Mouse (Mus musculus) heart, adult 11 months (tissue): ENCODE results near the gene Aoc3.

ENCODE experiments used
- DNase-seq: peaks from one replicate; pipeline ENCODE4 v3.0.0; 2022

The Aoc3 gene

DNA sequence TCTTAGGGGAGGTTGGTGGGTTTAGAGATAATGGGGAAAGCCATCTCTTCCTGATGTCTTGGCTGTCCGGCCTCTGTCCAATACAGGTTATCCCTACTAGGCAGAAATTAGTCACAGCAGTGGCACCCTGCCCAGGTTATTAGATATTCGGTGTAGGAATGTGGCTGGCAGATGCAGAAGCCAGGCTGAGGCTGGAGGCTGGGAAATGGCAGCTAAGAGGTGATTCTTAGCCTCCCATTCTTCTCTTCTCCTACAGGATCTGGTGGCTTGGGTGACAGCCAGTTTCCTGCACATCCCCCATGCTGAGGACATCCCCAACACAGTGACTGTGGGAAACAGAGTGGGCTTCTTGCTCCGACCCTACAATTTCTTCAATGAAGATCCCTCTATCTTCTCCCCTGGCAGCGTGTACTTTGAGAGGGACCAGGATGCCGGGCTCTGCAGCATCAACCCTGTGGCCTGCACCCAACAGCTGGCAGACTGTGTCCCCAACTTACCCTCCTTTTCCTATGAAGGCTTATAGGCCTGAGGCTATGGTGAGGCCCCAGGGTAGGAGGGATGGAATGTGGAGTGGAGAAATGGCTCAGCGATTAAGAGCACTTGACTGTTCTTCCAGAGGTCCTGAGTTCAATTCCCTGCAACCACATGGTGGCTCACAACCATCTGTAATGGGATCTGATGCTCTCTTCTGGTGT is 1.3 kb upstream of the Aoc3 start:
- peak; percentile 95 for DNase-seq

DNA sequence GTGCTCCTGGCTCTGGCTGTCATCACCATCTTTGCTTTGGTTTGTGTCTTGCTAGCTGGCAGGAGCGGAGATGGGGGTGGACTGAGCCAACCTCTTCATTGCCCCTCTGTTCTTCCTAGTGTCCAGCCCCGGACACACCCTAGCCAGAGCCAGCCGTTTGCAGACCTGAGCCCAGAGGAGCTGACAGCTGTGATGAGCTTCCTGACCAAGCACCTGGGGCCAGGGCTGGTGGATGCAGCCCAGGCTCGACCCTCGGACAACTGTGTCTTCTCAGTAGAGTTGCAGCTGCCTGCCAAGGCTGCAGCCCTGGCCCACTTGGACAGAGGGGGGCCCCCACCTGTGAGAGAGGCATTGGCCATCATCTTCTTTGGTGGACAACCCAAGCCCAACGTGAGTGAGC is 556 bp downstream of the Aoc3 start:
- peak; percentile 93 for DNase-seq

DNA sequence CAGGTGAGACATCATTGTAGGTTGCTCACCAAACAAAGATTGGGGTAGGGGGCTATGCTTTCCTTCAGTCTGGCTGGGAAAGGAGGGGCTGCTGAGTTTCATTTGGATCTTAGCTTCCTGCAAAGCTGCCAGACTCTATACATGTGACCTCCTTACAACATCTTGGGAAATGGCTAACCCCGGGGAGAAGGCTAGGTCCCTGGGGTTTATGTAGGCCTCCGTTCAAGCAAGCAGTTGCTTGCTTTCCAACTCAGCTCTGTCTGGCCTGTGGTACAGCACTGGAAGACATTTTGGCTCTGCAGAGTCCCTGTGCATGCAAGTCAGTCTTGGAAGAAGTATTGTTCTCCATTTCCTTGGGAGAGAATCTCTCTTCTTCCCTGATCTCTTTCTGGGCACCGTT is 2.1 kb downstream of the Aoc3 start:
- peak; percentile 94 for DNase-seq

DNA sequence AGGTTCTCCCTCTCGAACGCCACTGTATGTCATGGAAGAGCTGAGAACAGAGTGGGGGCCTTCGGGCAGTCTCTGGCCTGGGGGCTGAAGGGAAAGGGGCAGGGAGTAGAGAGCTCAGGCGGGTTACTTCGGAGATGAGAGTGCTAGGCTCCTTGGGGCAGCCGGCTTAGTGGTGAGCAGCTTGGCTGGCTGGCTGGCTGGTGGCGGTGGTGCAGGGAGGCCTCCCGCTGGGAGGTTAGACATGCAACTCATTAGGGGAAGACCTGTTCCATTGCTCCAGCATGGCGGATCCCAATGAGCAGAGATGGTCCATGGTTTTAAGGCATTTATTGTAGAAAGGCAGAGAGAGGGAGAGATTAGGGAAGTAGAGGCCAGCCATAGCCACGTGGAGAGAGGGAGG is 3.6 kb downstream of the Aoc3 start:
- DNase-seq, result peak; percentile 85

DNA sequence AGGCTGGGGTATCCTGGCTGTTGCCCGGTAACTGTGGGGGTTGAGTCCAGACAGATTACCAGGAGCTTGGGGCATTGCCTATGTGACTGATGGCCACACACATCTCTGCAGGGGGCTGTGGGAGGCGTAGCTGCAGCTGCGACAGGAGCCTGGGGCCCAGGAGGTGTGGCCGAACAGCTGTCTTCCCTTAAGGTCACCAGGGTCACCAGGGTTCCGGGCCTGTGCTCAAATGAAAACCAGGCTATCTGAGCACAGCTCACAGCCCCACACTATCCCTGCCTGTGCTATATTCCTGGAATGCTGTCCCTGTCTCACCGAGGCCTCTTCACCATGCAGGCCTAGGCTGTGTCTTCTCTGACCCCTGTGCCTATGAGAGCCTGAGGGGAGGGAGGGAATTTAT is 4.1 kb downstream of the Aoc3 start:
- peak; percentile 86 for DNase-seq

DNA sequence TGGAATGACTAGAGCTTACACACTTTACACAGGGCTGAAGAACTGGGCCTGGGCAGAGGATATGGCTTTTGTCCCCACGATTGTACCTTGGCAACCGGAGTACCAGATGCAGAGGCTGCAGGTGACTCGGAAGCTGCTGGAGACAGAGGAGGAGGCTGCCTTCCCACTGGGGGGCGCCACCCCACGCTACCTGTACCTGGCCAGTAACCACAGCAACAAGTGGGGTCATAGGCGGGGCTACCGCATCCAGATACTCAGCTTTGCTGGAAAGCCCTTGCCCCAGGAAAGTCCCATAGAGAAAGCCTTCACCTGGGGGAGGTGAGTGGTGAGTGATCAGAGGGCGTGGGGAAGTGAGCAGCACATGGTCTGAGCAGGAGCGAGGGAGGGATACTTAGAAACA is 5.3 kb downstream of the Aoc3 start:
- peak; percentile 83 for DNase-seq

DNA sequence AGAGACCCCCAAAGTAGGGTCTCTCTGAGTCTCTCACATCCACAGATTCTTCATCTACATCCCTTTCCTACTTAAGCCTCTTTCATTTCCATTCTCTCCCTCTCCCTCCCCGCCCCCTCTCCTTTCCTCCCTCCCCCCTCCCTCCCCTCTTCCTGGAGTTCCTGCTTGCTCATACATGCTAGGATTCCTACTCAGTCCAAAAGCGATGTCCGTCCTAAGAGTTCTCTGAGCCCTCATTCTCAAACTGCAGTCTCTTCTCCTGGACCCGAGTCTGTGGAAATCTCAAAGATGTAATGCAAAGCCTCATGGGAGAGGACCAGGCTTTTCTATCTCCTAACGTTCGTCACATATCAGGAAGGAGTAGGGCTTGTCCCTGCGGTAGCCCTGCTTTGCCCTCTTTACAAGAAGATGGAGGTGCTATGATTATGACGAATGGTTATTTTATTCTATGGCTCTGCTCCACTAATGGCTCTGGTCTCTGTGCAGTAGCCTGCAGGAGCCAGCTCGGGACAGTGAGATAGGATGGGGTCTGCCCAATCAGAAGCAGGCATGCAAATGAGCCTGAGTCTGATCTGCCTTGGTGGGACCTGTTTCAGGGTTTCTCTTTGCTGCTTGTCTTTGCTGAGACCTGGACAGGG is 7.8 kb downstream of the Aoc3 start:
- DNase-seq, result peak; percentile 89

DNA sequence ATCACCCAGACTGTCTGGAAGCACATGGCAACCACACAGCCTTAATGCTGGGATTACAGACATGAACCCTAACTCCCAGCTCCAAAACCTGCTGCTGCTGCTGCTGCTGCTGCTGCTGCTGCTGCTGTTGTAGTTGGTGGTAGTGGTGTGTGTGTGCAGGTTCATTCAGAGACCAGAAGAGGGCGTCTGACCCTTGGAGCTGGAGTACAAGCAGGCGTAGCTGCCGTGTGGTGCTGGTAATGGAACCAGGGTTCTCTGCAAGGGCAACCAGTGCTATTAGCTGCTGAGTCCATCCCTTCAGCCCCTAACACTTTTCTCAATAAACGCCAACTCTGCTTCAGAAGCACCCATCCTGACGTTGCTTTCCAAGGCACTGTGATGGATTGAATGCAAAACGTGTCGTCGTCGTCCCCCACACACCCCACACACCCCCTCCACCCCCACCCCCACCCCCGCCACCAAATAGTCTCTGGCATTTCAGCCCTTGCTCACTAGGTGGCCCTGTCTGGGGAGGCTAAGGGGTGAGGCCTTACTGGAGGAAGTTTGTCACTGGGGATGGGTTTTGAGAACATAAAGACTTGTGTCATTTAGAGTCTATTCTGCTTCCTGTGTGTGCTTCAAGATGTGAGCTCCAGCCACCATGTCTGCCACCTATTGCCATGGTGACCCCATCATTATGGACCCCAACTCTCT is 16.8 kb downstream of the Aoc3 start:
- DNase-seq, result peak; percentile 61

DNA sequence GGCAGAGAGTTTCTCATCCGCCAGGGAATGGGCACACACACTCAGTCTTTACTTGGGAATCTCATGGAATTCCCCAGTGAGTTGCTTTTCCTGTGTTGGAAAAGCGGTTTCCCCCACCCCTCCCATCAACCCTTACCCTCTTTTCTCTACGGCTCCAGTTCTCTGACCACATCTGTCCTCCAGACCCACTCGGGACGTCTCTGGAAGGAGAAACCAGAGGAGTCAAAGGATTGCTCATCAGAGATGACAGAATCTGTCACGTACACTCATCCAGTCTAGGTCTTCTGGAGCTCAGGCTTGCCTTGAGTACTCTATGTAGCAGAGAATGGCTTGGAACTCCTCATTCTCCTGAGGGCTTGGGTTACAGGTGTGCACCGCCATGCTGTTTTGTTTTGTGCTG is 18.4 kb downstream of the Aoc3 start:
- DNase-seq, result peak; percentile 71

DNA sequence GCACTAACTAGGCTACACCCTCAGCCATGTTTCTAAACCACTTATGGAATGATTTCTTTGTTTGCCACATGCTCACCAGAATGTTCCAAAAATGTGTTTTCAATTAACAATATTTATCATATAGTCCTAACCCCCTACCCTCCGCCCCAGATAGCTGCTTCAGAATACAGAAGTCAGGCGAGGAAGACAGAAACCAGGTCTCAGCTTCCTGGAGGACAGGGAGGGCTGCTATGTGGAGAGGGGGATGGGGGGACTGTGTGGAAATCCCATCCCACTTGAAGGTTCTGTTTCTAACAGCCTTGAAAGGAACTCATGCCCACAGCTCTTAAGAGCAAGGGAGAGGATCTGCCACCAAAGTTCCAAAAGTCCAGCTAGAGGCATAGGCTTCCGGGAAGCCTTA is 18.8 kb downstream of the Aoc3 start:
- peak; percentile 70 for DNase-seq

DNA sequence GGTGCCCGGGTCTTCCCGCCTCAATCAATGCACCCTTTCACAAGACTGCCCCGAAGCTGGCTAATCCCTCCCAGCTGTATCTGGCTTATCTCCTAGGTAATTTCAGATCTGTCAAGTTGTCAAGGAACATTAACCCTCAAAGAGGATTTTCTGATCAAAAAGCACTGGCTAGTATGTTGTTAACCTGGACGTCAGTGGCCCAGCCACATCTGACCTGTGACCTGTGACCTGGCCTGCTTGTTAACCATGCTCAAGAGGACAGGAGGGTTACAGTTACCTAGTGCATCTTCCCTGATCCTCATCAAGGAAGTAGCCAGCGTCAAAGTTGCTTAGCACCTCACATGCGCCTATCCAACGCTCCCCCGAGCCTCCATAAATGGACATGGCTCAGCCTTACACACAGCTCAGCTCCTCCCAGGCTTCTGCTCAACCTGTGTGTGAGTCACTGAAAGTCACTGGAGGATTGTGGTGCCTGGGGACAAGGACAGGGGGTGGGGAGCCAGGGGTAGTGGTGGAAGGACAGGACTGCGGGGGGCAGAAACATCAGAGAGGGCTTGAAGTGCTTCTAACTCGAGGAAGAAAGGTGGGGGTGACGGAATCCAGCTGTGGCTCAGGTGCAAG is 20.8 kb downstream of the Aoc3 start:
- peak; percentile 87 for DNase-seq

DNA sequence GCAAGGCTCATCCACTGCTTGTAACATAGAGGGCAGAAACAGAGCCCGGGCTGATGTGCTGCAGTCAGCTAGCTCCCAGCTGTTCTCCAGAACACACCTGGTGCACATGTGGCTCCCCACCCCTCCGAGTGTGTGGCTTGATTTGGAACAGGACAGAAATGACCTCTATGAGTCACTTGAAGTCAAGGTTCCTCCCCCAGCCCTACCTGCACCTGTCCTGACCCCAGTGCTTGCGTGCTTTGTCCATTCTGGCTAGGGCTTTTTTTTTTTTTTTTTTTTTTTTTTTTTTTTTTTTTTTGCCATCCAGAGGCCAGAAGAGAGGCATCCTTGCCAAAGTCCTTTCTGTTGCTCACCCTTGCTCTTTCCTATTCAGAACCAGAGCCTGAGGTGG is 21.3 kb downstream of the Aoc3 start:
- DNase-seq, result peak; percentile 67

DNA sequence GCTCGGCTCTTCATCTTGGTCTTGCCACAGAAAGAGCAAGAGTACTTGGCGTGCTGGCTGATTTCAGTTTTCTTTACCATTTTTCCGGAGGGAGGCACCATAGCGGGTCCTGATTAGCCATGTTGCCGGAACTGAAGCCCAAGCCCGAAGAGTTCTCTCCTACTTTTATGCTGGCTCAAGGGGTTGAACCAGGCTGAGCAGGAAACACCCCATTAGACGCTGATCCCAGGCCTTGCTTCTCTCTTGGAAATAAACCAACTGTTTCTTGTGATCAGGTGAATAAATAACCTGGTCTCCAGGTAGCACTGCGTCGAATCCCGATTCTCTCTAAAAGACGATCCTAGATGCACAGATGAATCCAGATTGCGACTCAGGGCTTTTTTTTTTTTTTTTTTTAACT is 23.0 kb downstream of the Aoc3 start:
- DNase-seq, result peak; percentile 74

DNA sequence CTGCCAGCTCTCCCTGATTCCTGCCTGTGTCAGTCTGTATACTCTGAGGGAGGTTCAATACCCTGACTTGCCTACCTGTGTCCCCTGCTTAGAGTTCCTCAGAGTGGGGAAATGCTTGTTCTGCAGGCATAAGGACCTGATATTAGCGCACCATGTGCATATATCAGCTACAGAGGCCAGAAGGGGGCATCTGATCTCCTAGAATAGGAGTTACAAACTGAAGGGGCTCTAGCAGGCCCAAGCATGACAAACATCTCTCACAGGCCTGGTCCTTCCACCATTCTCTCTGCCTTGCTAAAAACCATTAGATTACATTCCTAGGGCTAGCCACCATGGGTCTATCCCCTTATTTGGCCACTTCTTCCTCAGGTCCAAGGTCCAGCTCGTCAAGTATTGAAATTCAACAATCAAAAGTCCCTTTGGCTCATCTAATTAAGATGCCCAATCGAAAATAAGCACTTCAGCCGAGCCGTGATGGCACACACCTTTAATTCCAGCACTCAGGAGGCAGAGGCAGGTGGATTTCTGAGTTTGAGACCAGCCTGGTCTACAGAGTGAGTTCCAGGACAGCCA is 24.1 kb downstream of the Aoc3 start:
- peak; percentile 50 for DNase-seq

DNA sequence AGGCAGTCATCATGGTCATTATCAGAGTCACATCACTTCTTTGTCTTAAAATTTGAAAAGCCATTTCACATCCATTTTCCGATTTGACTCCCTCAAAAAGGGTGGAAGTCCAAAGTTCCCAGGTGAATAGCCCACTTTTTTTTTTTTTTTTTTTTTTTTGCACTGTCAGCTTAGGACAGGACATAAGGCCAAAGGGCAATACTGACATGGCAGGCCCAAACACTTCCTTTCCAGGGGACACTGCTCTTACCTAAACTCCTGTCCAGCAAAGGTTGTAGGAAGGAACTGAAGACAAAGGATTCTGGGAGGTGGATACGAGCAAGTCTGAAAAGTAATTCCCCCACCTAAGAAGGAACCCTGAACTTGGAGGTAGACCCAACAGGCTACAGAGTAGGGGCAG is 25.5 kb downstream of the Aoc3 start:
- DNase-seq, result peak; percentile 15

DNA sequence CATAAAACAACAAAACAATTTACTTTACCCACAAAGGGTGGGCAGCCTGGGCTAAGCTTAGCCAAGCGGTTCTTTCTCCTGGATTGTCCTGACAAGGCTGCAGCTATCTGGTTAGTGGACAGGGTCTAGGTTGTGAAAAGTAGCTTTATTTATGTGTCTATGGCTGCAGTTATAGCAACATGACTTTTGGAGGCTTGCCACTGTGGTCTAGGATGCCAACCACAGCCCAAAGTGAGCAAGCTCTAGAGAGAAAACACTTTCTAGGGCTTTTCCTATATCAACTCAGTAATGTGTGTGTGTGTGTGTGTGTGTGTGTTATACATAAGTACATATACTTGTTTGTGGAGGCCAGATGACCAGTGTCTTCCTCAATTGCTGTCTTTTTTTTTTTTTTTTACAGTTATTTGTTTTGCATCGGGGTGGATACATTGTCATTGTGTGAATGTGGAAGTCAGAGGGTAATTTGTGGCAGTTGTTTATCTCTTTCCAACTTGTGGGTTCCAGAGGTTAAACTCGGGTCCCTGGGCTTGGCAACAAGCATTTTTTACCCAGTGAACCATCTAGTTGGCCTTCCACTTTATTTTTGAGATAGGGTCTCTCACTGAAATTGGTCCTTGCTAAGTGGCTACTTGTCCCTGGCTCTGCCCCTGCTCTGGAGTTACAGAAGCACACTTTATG is 27.2 kb downstream of the Aoc3 start:
- DNase-seq, result peak; percentile 39

DNA sequence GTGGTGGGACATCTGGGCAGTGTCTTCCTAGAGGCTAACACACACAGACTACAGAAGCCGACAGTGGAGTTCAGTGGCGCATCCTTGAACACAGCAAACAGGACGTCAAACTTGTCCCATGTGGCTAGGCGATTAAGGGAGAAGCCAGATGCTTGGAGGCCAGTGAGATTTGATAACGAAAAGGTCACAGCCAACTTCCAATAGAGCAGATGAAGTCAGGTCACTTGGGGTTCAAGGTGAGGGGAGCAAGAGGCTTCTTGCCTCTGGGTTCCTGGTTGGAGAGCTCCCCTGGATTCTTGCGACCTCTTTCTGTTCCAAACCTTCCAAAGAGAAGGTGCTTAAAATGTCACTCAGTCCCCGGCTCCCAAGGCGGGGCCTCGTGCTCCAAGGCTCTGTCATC is 29.4 kb downstream of the Aoc3 start:
- DNase-seq, result peak; percentile 91

DNA sequence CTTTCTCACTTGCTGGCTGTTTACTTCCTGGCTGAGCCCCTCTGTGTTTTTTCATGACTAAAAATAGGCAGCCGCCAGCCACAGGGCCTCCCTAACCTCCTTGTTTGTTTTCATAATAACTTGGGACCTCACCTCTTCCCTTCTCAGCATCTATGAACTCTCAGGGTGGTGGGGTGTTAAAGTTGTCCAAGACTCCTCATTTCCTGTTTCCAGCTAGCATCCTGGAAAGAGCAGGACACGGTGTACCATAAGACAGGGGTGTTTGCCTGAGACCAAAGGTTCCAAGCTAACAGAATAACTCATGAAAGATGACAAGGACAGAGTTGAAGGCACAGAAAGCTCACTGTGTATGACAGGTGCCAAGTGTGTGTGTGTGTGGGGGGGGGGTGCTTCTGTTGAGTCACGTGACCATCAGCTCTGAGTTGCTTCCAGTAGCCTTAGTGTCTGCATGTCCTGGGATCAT is 30.3 kb downstream of the Aoc3 start:
- DNase-seq, result peak; percentile 97

DNA sequence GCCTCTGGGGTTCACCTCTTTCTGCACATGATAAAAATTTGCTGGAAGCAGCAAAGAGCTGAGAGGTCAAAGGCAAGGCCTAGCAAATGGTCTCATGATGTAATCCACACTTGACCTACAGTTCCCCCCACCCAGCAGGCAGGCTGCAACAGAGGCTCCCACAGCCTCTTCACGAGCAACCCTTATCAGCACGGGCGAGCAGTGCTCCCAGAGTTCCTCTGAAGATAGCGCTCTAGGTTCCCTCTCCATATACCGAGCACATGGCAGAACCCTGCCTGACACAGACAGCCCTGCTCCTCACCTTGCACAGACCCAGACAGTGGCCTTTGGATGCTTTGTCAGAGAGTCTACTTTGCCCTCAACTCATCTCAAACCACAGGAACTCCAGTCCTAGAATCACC is 34.1 kb downstream of the Aoc3 start:
- no peak for DNase-seq

DNA sequence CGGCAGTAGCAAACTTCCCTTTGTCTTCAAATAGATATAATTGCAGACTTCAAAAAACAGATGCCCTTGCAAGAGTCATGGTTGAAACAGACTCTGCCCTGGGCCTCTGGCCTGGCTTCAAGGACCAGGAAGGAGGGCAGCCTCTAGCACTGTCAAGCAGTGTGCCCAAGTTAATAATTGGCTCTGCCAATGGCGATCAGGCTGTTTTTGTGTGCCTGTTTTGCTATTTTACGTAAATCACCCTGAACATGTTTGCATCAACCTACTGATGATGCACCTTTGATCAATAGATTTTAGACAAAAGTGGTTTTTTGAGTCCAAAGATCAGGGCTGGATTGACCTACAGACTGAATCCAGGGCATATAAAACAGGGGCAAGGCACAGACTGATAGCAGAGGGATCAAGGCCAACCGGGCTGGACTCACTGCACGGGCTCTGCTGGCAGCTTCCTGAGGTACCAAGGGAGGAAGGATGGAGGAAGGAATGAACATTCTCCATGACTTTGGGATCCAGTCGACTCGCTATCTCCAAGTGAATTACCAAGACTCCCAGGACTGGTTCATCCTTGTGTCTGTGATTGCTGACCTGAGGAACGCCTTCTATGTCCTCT is 37.0 kb downstream of the Aoc3 start, which contains the start of gene G6pc:
Gene G6pc (plus strand): TSS at position 236 of the 610 bp plus-strand sequence.
- DNase-seq, result peak; percentile 55

DNA sequence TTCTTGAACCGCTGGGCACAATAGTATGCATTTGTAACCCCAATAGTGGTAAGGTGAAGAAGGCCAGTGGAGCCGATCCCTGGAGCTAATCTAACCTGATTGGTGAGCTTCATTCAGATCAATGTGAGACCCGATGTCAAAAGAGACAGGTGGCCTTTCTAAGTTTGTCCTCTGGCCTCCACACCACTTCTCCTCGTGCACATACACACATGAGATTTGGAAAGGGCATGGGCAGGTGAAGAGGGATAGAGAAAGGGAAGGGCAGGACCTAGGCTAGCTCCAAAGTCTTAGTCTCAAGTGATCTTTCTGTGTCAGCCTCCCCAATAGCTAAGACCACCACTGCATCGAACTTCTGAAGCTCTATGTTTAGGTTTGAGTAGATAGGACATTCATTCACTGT is 39.7 kb downstream of the Aoc3 start:
- peak; percentile 58 for DNase-seq

DNA sequence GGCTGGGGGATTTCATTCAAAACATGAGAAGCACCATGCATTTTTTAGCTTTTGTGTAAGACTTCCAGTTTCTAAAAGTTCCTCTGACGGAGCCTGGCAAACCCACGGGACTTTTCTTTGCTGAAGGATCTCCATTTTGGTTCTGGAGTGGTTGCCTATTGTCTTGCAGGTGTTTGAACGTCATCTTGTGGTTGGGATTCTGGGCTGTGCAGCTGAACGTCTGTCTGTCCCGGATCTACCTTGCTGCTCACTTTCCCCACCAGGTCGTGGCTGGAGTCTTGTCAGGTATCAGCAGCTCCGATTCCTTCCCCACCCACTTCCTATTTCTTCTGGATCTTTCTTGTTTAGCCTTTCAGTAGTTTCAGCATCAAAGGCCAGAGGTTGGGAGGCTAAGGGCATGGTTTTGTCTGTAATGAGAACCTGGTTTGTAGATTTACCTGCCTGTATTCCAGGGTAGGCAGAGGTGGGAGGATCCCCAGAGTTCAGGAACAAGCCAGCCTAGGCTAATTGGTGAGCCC is 44.1 kb downstream of the Aoc3 start:
- no peak for DNase-seq
